Mouse (Mus musculus) lung, adult 2 months (tissue): Measurements from ENCODE around the gene Upf3a.
"Not testable (repeated sequence)": the region's sequence is repeated elsewhere in the genome, so short reads cannot be mapped to it uniquely, and the experiment has no call there.

Experiments
- CTCF ChIP-seq: fragments of 200-500 bp; IDR thresholded peaks from 2 replicates; pipeline ENCODE4 v1.5.1; 2011; ENCODE audit warnings: mild to moderate bottlenecking, low read length, control low read depth; ENCODE audit not compliant: insufficient read depth
- POLR2A ChIP-seq: fragments of 200-500 bp; IDR thresholded peaks from 2 replicates; pipeline ENCODE4 v1.6.1; 2011; ENCODE audit warnings: low read depth, mild to moderate bottlenecking, control low read depth, low read length, borderline replicate concordance; ENCODE audit errors: extremely low read depth

GRCm38 (mm10) chr8:13843286-13843685 lies 57.9 kb downstream of the Upf3a start:
- TF ChIP-seq POLR2A, CTCF: not testable (repeated sequence)
